Mouse (Mus musculus) neural tube, embryonic 12.5 days (tissue): Measurements from ENCODE around the gene Wdfy2. TPM values are rescaled to one million over a fixed set of nuclear protein-coding genes. Genes with fewer than 3 reads are reported as not detected.

Experiments used
- ATAC-seq: fragments of 200-750 bp; cut with Nextera tagmentation; 2 replicates; pipeline ENCODE4 v1.8.0; 2017; ENCODE audit warnings: low read depth, mild to moderate bottlenecking, moderate TSS enrichment, moderate library complexity; ENCODE audit not compliant: low FRiP score
- H3K27ac ChIP-seq: fragments of 300-500 bp; sonication (generic); 2 replicates; pipeline ENCODE4 v1.5.1; 2016
- H3K27me3 ChIP-seq: fragments of 300-500 bp; sonication (generic); replicated peaks from 2 replicates; pipeline ENCODE4 v1.6.1; 2016; ENCODE audit warnings: mild to moderate bottlenecking
- H3K36me3 ChIP-seq: fragments of 300-500 bp; sonication (generic); 2 replicates; pipeline ENCODE4 v1.6.1; 2016; ENCODE audit warnings: mild to moderate bottlenecking
- H3K4me1 ChIP-seq: fragments of 300-500 bp; sonication (generic); 2 replicates; pipeline ENCODE4 v1.6.1; 2016
- H3K4me2 ChIP-seq: fragments of 300-500 bp; sonication (generic); replicated peaks from 2 replicates; pipeline ENCODE4 v1.6.1; 2016; ENCODE audit warnings: mild to moderate bottlenecking
- H3K4me3 ChIP-seq: fragments of 300-500 bp; sonication (generic); 2 replicates; pipeline ENCODE4 v1.5.1; 2016
- H3K9ac ChIP-seq: fragments of 300-500 bp; sonication (generic); 2 replicates; pipeline ENCODE4 v1.6.1; 2016; ENCODE audit warnings: mild to moderate bottlenecking
- H3K9me3 ChIP-seq: fragments of 300-500 bp; sonication (generic); 2 replicates; pipeline ENCODE4 v1.6.1; 2016; ENCODE audit warnings: mild to moderate bottlenecking
- WGBS: fragments of 180-500 bp; shearing (Covaris S2); methylation state at CpG from one replicate; pipeline ENCODE4 v1.1.7; 2016; 5-methylcytosine and 5-hydroxymethylcytosine counted together
- polyA plus RNA-seq: library from polyadenylated mRNA; unstranded; fragments of >200 nt; fragmentation: Nextera tagmentation; extraction: Ambion mirVana; gene quantifications from 2 replicates; pipeline ENCODE4 v1.2.1, GENCODE M21; 2016

Gene Wdfy2
- polyA plus RNA-seq, 1 experiment from 2014 or later, result 13.0 TPM

DNA sequence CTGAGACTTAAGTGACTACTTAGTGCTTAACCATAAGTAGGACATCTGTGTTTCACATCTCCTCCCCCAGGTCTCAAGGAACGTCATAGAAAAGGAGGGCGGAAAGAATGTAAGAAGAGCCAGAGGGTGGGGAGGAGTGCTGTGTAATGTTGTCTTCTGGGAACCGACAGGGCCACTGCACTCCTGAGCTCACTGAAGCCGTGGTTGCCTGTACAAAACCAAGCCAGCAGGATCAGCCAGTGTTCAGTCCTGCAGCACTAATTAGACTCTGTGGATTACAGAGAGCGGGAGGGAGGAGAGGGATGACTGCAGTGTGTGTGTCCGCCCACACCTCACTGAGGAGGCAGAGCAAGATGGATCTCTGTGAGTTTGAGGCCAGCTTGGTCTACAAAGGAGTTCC, 13.5 kb downstream of the Wdfy2 start:
- 32% methylated on average over 6 of the region's 6 CpGs for WGBS
- Histone ChIP-seq H3K36me3 (peaks cover 4% of the 10 kb centered on the region; the same call in 1 of the 2 replicates), H3K9ac (no peak overlapping the region), H3K4me3 (no peak overlapping the region), H3K27ac (no peak overlapping the region), H3K27me3 (no peaks in the 10 kb centered on the region), H3K4me1 (peaks cover 18% of the 10 kb centered on the region), H3K4me2 (no peak overlapping the region), H3K9me3 (peaks cover 5% of the 10 kb centered on the region; the same call in 1 of the 2 replicates)
- ATAC-seq, result peak; percentile 78

DNA sequence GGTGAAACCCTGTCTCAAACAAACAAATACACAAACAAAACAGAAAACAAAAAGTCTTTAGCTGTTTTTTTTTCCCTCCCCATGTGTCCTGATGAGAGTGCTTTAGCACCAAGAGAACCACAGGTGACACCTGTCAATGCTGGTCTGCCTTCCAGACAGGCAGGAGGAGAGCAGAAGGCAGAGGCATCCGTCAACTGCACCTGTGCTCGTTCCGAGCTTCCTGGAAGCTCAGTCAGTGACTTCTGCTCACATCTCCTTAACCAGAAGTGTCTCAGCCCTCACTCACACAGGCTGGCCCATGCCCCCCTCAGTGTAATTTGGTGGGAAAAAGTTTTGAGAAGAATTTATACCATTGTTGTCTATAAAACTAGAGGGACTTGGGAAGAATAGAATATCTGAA, 15.4 kb downstream of the Wdfy2 start:
- Histone ChIP-seq H3K9me3 (peaks cover 5% of the 10 kb centered on the region; the same call in 1 of the 2 replicates), H3K36me3 (peaks cover 4% of the 10 kb centered on the region; the same call in 1 of the 2 replicates), H3K4me1 (peaks cover 18% of the 10 kb centered on the region), H3K4me3 (no peak overlapping the region), H3K27ac (no peak overlapping the region), H3K27me3 (no peaks in the 10 kb centered on the region), H3K9ac (no peak overlapping the region), H3K4me2 (no peak overlapping the region)
- 87% methylated on average over 3 of the region's 3 CpGs for WGBS
- ATAC-seq, result no peak

DNA sequence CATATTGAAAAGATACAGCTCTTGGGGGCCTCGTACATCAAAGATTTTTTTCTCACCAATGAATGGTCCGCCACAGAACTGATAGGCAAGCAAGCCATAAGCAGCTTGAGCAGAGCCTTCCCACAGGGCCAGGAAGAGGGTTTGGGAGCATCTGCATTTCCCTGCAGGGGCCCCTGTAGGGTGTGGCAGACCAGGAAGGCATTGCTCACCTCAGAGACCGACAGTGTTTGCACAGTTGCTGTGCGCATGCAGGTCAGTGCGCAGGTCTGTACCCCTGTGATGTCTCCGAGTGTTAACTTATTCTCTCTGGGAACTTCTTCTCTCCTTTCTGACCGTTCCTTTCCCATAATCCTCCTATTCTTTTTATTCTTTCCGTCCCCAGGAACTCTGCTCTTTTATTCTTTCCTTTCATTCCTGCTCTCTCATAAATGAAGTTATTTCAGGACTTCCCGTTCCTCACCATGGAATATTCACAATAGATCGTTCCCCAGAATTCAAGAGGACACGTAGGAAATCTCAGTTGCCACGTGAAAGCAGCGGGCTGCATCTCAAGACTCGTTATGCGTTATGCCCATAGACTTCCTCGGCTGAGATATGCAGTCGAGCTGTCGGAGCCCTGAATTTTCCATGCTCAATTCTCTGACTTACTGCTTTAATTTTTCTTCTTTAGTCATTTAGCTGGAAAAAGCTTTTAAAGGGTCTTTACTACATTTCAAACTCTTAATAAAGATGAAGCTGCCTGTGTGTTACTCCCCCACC, 17.8 kb downstream of the Wdfy2 start:
- no peaks in the 10 kb centered on the region; the same call in 1 of the 2 replicates for H3K9me3 ChIP-seq
- H3K36me3 ChIP-seq, result peaks cover 4% of the 10 kb centered on the region; the same call in 1 of the 2 replicates
- H3K4me1 ChIP-seq, result peaks cover 18% of the 10 kb centered on the region
- no peak overlapping the region for H3K4me3 ChIP-seq
- H3K4me2 ChIP-seq, result no peak overlapping the region
- no peak overlapping the region for H3K9ac ChIP-seq
- no peaks in the 10 kb centered on the region for H3K27me3 ChIP-seq
- 77% methylated on average over 18 of the region's 18 CpGs for WGBS
- H3K27ac ChIP-seq, result no peak overlapping the region
- no peak for ATAC-seq

DNA sequence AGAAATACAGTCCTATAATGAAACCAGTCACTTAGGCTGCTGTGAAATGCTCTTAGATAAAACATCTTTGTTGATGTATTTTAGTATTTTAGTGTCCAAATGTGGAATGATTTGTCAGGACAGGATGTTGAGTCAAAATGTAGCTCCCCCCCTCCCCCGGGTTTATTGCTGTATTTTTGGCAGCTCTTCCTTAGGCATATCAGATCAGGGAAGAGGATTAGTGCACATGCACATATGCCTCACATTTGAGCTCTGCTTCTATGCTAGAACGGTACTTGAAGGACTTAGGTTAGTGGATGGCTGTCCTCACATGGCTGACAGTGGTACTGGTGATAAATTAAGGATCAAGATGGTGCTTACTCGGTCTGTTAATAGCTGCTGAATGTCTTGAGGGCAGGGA, 18.4 kb downstream of the Wdfy2 start:
- H3K4me2 ChIP-seq, result no peak overlapping the region
- H3K27ac ChIP-seq, result no peak overlapping the region
- H3K9ac ChIP-seq, result no peak overlapping the region
- peaks cover 4% of the 10 kb centered on the region; the same call in 1 of the 2 replicates for H3K36me3 ChIP-seq
- no peaks in the 10 kb centered on the region for H3K27me3 ChIP-seq
- H3K4me3 ChIP-seq, result no peak overlapping the region
- H3K4me1 ChIP-seq, result peaks cover 15% of the 10 kb centered on the region
- WGBS, result 73% methylated on average over 3 of the region's 3 CpGs
- ATAC-seq, result no peak
- no peaks in the 10 kb centered on the region; the same call in 1 of the 2 replicates for H3K9me3 ChIP-seq

GRCm38 (mm10) chr14:62856490-62856889, 19.0 kb downstream of the Wdfy2 start:
- 87% methylated on average over 5 of the region's 5 CpGs for WGBS
- no peak overlapping the region for H3K9ac ChIP-seq
- H3K36me3 ChIP-seq, result peaks cover 4% of the 10 kb centered on the region; the same call in 1 of the 2 replicates
- no peak overlapping the region for H3K4me3 ChIP-seq
- no peak for ATAC-seq
- no peaks in the 10 kb centered on the region for H3K27me3 ChIP-seq
- no peak overlapping the region for H3K4me2 ChIP-seq
- 0 out of 2 replicates have a peak, but pooled peaks cover 9% of the 10 kb centered on the region for H3K4me1 ChIP-seq
- H3K27ac ChIP-seq, result no peak overlapping the region
- no peaks in the 10 kb centered on the region; the same call in 1 of the 2 replicates for H3K9me3 ChIP-seq

- Histone ChIP-seq H3K4me2 (no peak overlapping the region), H3K27me3 (no peaks in the 10 kb centered on the region), H3K27ac (no peak overlapping the region), H3K36me3 (peaks cover 4% of the 10 kb centered on the region; the same call in 1 of the 2 replicates), H3K9me3 (no peaks in the 10 kb centered on the region; the same call in 1 of the 2 replicates), H3K4me3 (no peak overlapping the region), H3K9ac (no peak overlapping the region), H3K4me1 (0 out of 2 replicates have a peak, but pooled peaks cover 3% of the 10 kb centered on the region)
- WGBS, result 83% methylated on average over 4 of the region's 4 CpGs
- ATAC-seq, result no peak
Measured at GRCm38 (mm10) chr14:62857879-62858278, 20.4 kb downstream of the Wdfy2 start.

DNA sequence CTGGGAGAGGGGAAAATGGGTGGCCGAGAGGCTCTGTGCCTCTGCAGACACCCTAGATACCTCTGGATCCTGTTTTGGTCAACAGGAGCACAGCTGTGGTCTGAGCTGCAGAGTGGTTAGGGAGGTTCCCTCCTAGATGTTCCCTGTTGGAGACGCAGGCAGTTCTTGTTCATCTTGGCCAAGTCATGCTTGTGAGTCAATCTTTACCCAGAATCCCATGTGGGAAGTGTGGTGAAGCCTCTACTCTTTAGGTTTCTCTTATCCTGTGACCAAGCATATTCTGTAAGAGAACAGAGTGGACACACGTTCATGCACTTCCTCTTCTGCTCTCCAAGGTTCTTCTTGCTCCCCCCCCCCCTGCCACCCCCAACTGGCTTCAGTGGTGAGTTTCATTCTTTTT, 20.8 kb downstream of the Wdfy2 start:
- WGBS, result 80% methylated on average over 3 of the region's 3 CpGs
- 0 out of 2 replicates have a peak, but pooled peaks cover 3% of the 10 kb centered on the region for H3K4me1 ChIP-seq
- H3K4me2 ChIP-seq, result no peak overlapping the region
- H3K9ac ChIP-seq, result no peak overlapping the region
- H3K9me3 ChIP-seq, result no peaks in the 10 kb centered on the region; the same call in 1 of the 2 replicates
- peaks cover 4% of the 10 kb centered on the region; the same call in 1 of the 2 replicates for H3K36me3 ChIP-seq
- no peak for ATAC-seq
- H3K27ac ChIP-seq, result no peak overlapping the region
- no peak overlapping the region for H3K4me3 ChIP-seq
- no peaks in the 10 kb centered on the region for H3K27me3 ChIP-seq

DNA sequence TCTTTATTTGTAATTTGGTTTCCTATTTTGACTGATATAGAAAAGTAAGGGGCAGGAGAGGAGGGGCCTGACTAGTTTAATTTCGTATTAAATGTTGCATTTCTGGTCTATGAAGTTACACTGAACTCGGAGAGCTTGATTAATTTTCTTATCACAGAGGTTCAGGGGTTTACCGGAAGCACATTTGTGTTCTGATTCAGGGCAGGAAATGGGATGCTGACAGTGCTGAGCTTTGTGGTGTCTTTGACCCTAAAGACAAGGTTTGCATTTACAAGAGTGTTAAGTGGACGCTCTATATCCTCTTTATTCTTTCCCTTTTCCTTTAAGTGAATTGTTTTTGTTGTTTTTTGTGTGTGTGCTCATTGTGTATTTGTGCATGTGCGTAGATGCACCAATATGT, 25.1 kb downstream of the Wdfy2 start:
- no peaks in the 10 kb centered on the region for H3K36me3 ChIP-seq
- ATAC-seq, result no peak
- no peak overlapping the region for H3K4me2 ChIP-seq
- no peaks in the 10 kb centered on the region for H3K27me3 ChIP-seq
- H3K9me3 ChIP-seq, result no peaks in the 10 kb centered on the region
- H3K27ac ChIP-seq, result no peak overlapping the region
- H3K4me3 ChIP-seq, result no peak overlapping the region
- 90% methylated on average over 5 of the region's 5 CpGs for WGBS
- H3K9ac ChIP-seq, result no peak overlapping the region
- peaks cover 1% of the 10 kb centered on the region for H3K4me1 ChIP-seq

- H3K4me1 ChIP-seq, result peaks cover 8% of the 10 kb centered on the region
- H3K4me2 ChIP-seq, result no peak overlapping the region
- no peak overlapping the region for H3K27ac ChIP-seq
- H3K4me3 ChIP-seq, result no peak overlapping the region
- H3K27me3 ChIP-seq, result no peaks in the 10 kb centered on the region
- H3K9ac ChIP-seq, result no peak overlapping the region
- no peaks in the 10 kb centered on the region for H3K36me3 ChIP-seq
- no peak for ATAC-seq
- H3K9me3 ChIP-seq, result no peaks in the 10 kb centered on the region
- 48% methylated on average over 1 of the region's 1 CpGs for WGBS
Measured at GRCm38 (mm10) chr14:62864254-62864653, 26.8 kb downstream of the Wdfy2 start.

DNA sequence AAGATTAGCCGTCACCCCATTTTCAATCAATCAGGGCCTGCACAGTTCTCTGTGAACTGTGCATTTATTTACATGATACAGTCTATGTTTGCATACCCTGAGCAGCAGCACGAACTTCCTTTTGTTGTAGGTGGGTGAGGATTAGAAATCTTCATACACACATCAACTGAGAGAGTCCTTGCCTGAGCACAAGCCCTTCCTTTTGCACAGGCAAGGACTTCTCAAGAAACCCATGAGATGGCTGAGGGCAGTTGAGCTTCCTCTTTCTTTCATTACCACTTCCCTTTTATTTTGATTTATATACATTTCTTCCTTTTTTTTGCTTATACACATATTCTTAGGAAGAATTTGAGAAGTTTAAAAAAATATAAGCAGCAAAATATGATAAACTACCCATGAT, 27.9 kb downstream of the Wdfy2 start:
- no peak overlapping the region for H3K4me2 ChIP-seq
- no peaks in the 10 kb centered on the region for H3K9me3 ChIP-seq
- no peak overlapping the region for H3K9ac ChIP-seq
- no peak overlapping the region for H3K27ac ChIP-seq
- ATAC-seq, result no peak
- H3K4me1 ChIP-seq, result peaks cover 8% of the 10 kb centered on the region
- no peak overlapping the region for H3K4me3 ChIP-seq
- 43% methylated on average over 2 of the region's 2 CpGs for WGBS
- no peaks in the 10 kb centered on the region for H3K36me3 ChIP-seq
- H3K27me3 ChIP-seq, result no peaks in the 10 kb centered on the region

GRCm38 (mm10) chr14:62867069-62867468, 29.6 kb downstream of the Wdfy2 start:
- whole genome bisulfite sequencing, result 78% methylated on average over 5 of the region's 5 CpGs
- no peak overlapping the region for H3K4me2 ChIP-seq
- ATAC-seq, result no peak
- H3K4me1 ChIP-seq, result peaks cover 8% of the 10 kb centered on the region
- no peak overlapping the region for H3K27ac ChIP-seq
- no peak overlapping the region for H3K4me3 ChIP-seq
- no peaks in the 10 kb centered on the region for H3K9me3 ChIP-seq
- H3K36me3 ChIP-seq, result no peaks in the 10 kb centered on the region
- H3K27me3 ChIP-seq, result no peaks in the 10 kb centered on the region
- no peak overlapping the region for H3K9ac ChIP-seq

DNA sequence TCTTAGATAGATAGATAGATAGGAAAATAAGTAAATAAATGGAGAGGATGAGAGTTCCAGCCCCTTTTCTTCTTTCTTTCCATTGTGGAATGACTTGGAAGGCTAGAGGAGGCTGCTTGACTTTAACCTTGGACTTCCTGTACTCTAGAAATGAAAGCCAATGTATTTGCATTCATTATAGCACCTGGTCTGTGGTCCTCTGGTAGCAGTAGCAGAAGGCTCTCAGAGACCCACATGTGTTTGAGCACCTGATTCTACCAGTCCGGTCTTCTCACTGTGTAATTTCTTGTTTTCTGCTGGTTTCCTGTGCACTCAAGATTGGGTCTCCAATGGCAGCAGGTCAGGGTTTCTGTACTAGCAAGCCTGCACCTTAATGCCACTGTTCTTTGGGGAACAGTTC, 30.1 kb downstream of the Wdfy2 start:
- Histone ChIP-seq H3K4me1 (peaks cover 8% of the 10 kb centered on the region), H3K4me3 (no peak overlapping the region), H3K9ac (no peak overlapping the region), H3K27me3 (no peaks in the 10 kb centered on the region), H3K9me3 (no peaks in the 10 kb centered on the region), H3K4me2 (no peak overlapping the region), H3K27ac (no peak overlapping the region), H3K36me3 (no peaks in the 10 kb centered on the region)
- 90% methylated on average over 1 of the region's 1 CpGs for WGBS
- ATAC-seq, result no peak

- 60% methylated on average over 3 of the region's 3 CpGs for WGBS
- ATAC-seq, result no peak
- no peak overlapping the region for H3K9ac ChIP-seq
Measured at GRCm38 (mm10) chr14:62868254-62868653, 30.8 kb downstream of the Wdfy2 start.

More at GRCm38 (mm10) chr14:62868254-62868653, 30.8 kb downstream of the Wdfy2 start:
- Histone ChIP-seq H3K4me1 (peaks cover 8% of the 10 kb centered on the region), H3K9me3 (no peaks in the 10 kb centered on the region), H3K27me3 (no peaks in the 10 kb centered on the region), H3K4me3 (no peak overlapping the region), H3K4me2 (no peak overlapping the region), H3K36me3 (no peaks in the 10 kb centered on the region), H3K27ac (no peak overlapping the region)
